Mouse (Mus musculus) CD8-positive naive resting alpha-beta T cell, adult 2 months (primary cell): ENCODE measurements around the gene Rtcb.
A peak's percentile ranks its signal among the peaks of the same experiment; 100 is the strongest.

Source experiments
- DNase-seq, 2 experiments: peaks; one replicate each; pipeline ENCODE4 v3.0.0; 2022; ENCODE audit warnings: low read depth in 2 of 2, low spot score in 2 of 2

Rtcb gene

GRCm38 (mm10) chr10:85957464-85957950 is at the start of gene Rtcb:
Rtcb (minus strand) TSS chr10:85957823.
- peak; percentile 92 to 97 for DNase-seq

GRCm38 (mm10) chr10:86006455-86006854 is 48.8 kb upstream of the Rtcb start:
- DNase-seq, result no peak

GRCm38 (mm10) chr10:86000447-86000846 is 42.8 kb upstream of the Rtcb start:
- DNase-seq, result no peak

GRCm38 (mm10) chr10:85994543-85995104 is 37.0 kb upstream of the Rtcb start:
- DNase-seq, result no peak

GRCm38 (mm10) chr10:85993836-85994235 is 36.2 kb upstream of the Rtcb start:
- DNase-seq, result no peak

GRCm38 (mm10) chr10:85992412-85992811 is 34.8 kb upstream of the Rtcb start:
- no peak for DNase-seq

- no peak for DNase-seq
These were observed 31.9 kb upstream of the Rtcb start for GRCm38 (mm10) chr10:85989412-85990115.

- DNase-seq, result no peak
These were observed 15.3 kb upstream of the Rtcb start for GRCm38 (mm10) chr10:85972915-85973314.

- no peak for DNase-seq
These were observed 14.2 kb upstream of the Rtcb start for GRCm38 (mm10) chr10:85971826-85972225.

- no peak for DNase-seq
These were observed 12.4 kb upstream of the Rtcb start for GRCm38 (mm10) chr10:85969894-85970620.

GRCm38 (mm10) chr10:85968731-85969130 is 11.1 kb upstream of the Rtcb start:
- DNase-seq, result no peak

- peak; percentile 59 to 71 for DNase-seq
These were observed 10.6 kb upstream of the Rtcb start for GRCm38 (mm10) chr10:85968157-85968634.

- no peak for DNase-seq
These were observed 10.0 kb upstream of the Rtcb start for GRCm38 (mm10) chr10:85967411-85968156.

GRCm38 (mm10) chr10:85966476-85966875 is 8.9 kb upstream of the Rtcb start:
- DNase-seq, result no peak

GRCm38 (mm10) chr10:85964316-85964715 is 6.7 kb upstream of the Rtcb start:
- DNase-seq, result no peak

- no peak for DNase-seq
These were observed 5.3 kb upstream of the Rtcb start for GRCm38 (mm10) chr10:85962897-85963296.

- DNase-seq, result no peak
These were observed 678 bp downstream of the Rtcb start for GRCm38 (mm10) chr10:85956871-85957419.

GRCm38 (mm10) chr10:85954429-85954828 is 3.2 kb downstream of the Rtcb start:
- no peak for DNase-seq

GRCm38 (mm10) chr10:85953401-85953800 is 4.2 kb downstream of the Rtcb start:
- DNase-seq, result no peak

GRCm38 (mm10) chr10:85951765-85952443 is 5.7 kb downstream of the Rtcb start:
- no peak for DNase-seq
